Mouse (Mus musculus) hindbrain, embryonic 16.5 days (tissue): ENCODE results near the gene Serpinc1. TPM values are rescaled to one million over a fixed set of nuclear protein-coding genes. Genes with fewer than 3 reads are reported as not detected.

Source experiments
- ATAC-seq: fragments of 200-750 bp; cut with Nextera tagmentation; 2 replicates; pipeline ENCODE4 v1.8.0; 2017; ENCODE audit warnings: moderate TSS enrichment, moderate library complexity
- H3K27ac ChIP-seq: fragments of 300-500 bp; sonication (generic); 2 replicates; pipeline ENCODE4 v1.5.1; 2014; ENCODE audit warnings: low read depth, mild to moderate bottlenecking, control low read depth, low read length, moderate library complexity
- H3K27me3 ChIP-seq: fragments of 300-500 bp; sonication (generic); replicated peaks from 2 replicates; pipeline ENCODE4 v1.6.1; 2014; ENCODE audit warnings: low read length; ENCODE audit not compliant: control insufficient read depth, insufficient read depth
- H3K36me3 ChIP-seq: fragments of 300-500 bp; sonication (generic); 2 replicates; pipeline ENCODE4 v1.6.1; 2014; ENCODE audit warnings: mild to moderate bottlenecking, low read length, moderate library complexity, mixed read lengths; ENCODE audit not compliant: control insufficient read depth, insufficient read depth
- H3K4me1 ChIP-seq: fragments of 300-500 bp; sonication (generic); 2 replicates; pipeline ENCODE4 v1.6.1; 2014; ENCODE audit warnings: low read depth, low read length; ENCODE audit not compliant: control insufficient read depth, insufficient read depth
- H3K4me2 ChIP-seq: fragments of 300-500 bp; sonication (generic); 2 replicates; pipeline ENCODE4 v1.6.1; 2014; ENCODE audit warnings: mild to moderate bottlenecking, low read length, control low read depth, moderate library complexity
- H3K4me3 ChIP-seq: fragments of 300-500 bp; sonication (generic); 2 replicates; pipeline ENCODE4 v1.5.1; 2014; ENCODE audit warnings: mild to moderate bottlenecking, low read length, control low read depth, moderate library complexity
- H3K9ac ChIP-seq: fragments of 300-500 bp; sonication (generic); 2 replicates; pipeline ENCODE4 v1.6.1; 2014; ENCODE audit warnings: low read depth, mild to moderate bottlenecking, control low read depth, low read length, moderate library complexity
- H3K9me3 ChIP-seq: fragments of 300-500 bp; sonication (generic); 2 replicates; pipeline ENCODE4 v1.6.1; 2014; ENCODE audit warnings: mild to moderate bottlenecking, low read length, moderate library complexity; ENCODE audit not compliant: control insufficient read depth
- whole genome bisulfite sequencing: fragments of 180-500 bp; shearing (Covaris S2); extraction: QIAGEN DNeasy Blood & Tissue Kit; methylation state at CpG from one replicate; pipeline ENCODE4 v1.1.7; 2014; 5-methylcytosine and 5-hydroxymethylcytosine counted together
- polyA plus RNA-seq: library from polyadenylated mRNA; unstranded; fragments of >200 nt; fragmentation: Nextera tagmentation; extraction: Ambion mirVana; gene quantifications from 2 replicates; pipeline ENCODE4 v1.2.1, GENCODE M21; 2015

The Serpinc1 gene
- polyA plus RNA-seq, 1 experiment from 2014 or later, result 3.1 TPM

- Histone ChIP-seq H3K27me3 (no peaks in the 10 kb centered on the region), H3K4me1 (peaks cover 11% of the 10 kb centered on the region), H3K36me3 (peaks cover 8% of the 10 kb centered on the region), H3K4me3 (no peak overlapping the region), H3K9me3 (no peaks in the 10 kb centered on the region), H3K27ac (no peak overlapping the region), H3K9ac (no peak overlapping the region), H3K4me2 (no peak overlapping the region)
- no peak for ATAC-seq
- 95% methylated on average over 9 of the region's 9 CpGs for WGBS
These were observed 53.5 kb downstream of the Serpinc1 start for GRCm38 (mm10) chr1:161031881-161032280.

- peaks cover 14% of the 10 kb centered on the region for H3K4me1 ChIP-seq
- H3K9me3 ChIP-seq, result no peaks in the 10 kb centered on the region
- no peaks in the 10 kb centered on the region for H3K27me3 ChIP-seq
- H3K9ac ChIP-seq, result no peak overlapping the region
- no peak overlapping the region for H3K4me3 ChIP-seq
- H3K4me2 ChIP-seq, result no peak overlapping the region
- peaks cover 8% of the 10 kb centered on the region for H3K36me3 ChIP-seq
- no peak overlapping the region for H3K27ac ChIP-seq
- ATAC-seq, result no peak
- 94% methylated on average over 7 of the region's 7 CpGs for WGBS
These were observed 54.0 kb downstream of the Serpinc1 start for GRCm38 (mm10) chr1:161032345-161032744.

- WGBS, result 1% methylated on average over 21 of the region's 21 CpGs
- Histone ChIP-seq H3K4me1 (peaks cover 25% of the 10 kb centered on the region), H3K27me3 (no peaks in the 10 kb centered on the region), H3K4me2 (peak overlapping the region; percentile 66), H3K36me3 (peaks cover 16% of the 10 kb centered on the region), H3K27ac (peak overlapping the region; percentile 94), H3K4me3 (peak overlapping the region; percentile 79), H3K9ac (peak overlapping the region; percentile 97), H3K9me3 (no peaks in the 10 kb centered on the region)
- ATAC-seq, result no peak
These were observed 55.6 kb downstream of the Serpinc1 start for GRCm38 (mm10) chr1:161033856-161034434.

- peak within 1 kb of the TSS; percentile 79 for H3K4me3 ChIP-seq
- ATAC-seq, result peak; percentile 96
- peak within 1 kb of the TSS; percentile 78 for H3K4me2 ChIP-seq
- no peaks in the 10 kb centered on the region for H3K9me3 ChIP-seq
- no peaks in the 10 kb centered on the region for H3K27me3 ChIP-seq
- peaks cover 28% of the 10 kb centered on the region for H3K4me1 ChIP-seq
- WGBS, result under 1% methylated on average over 54 of the region's 76 CpGs
- peak within 1 kb of the TSS; percentile 97 for H3K9ac ChIP-seq
- H3K27ac ChIP-seq, result peak within 1 kb of the TSS; percentile 94
- H3K36me3 ChIP-seq, result peaks cover 20% of the 10 kb centered on the region
These were observed 56.3 kb downstream of the Serpinc1 start, which contains the start of gene Zbtb37 for GRCm38 (mm10) chr1:161034435-161035280. Gene Zbtb37 (minus strand): TSS chr1:161034849.

- Histone ChIP-seq H3K27me3 (no peaks in the 10 kb centered on the region), H3K4me3 (peak overlapping the region; percentile 79), H3K27ac (peak overlapping the region; percentile 94), H3K9me3 (no peaks in the 10 kb centered on the region), H3K4me1 (peaks cover 28% of the 10 kb centered on the region), H3K9ac (peak overlapping the region; percentile 94), H3K36me3 (peaks cover 22% of the 10 kb centered on the region), H3K4me2 (peak overlapping the region; percentile 78)
- under 1% methylated on average over 14 of the region's 14 CpGs for WGBS
- ATAC-seq, result peak; percentile 49
These were observed 56.9 kb downstream of the Serpinc1 start for GRCm38 (mm10) chr1:161035281-161035785.

GRCm38 (mm10) chr1:161035786-161036404 lies 57.5 kb downstream of the Serpinc1 start:
- Histone ChIP-seq H3K27me3 (no peaks in the 10 kb centered on the region), H3K9me3 (no peaks in the 10 kb centered on the region), H3K27ac (peak overlapping the region; percentile 94), H3K4me3 (peak overlapping the region; percentile 79), H3K4me1 (peaks cover 28% of the 10 kb centered on the region), H3K36me3 (peaks cover 22% of the 10 kb centered on the region), H3K4me2 (peak overlapping the region; percentile 78), H3K9ac (peak overlapping the region; percentile 94)
- WGBS, result 0% methylated on average over 6 of the region's 6 CpGs
- ATAC-seq, result no peak

GRCm38 (mm10) chr1:161036411-161036841 lies 58.0 kb downstream of the Serpinc1 start:
- Histone ChIP-seq H3K4me1 (peaks cover 28% of the 10 kb centered on the region), H3K36me3 (peaks cover 18% of the 10 kb centered on the region), H3K4me3 (peak overlapping the region; percentile 79), H3K9ac (peak overlapping the region; percentile 94), H3K27ac (peak overlapping the region; percentile 94), H3K4me2 (peak overlapping the region; percentile 78), H3K27me3 (no peaks in the 10 kb centered on the region), H3K9me3 (no peaks in the 10 kb centered on the region)
- WGBS, result under 1% methylated on average over 5 of the region's 5 CpGs
- ATAC-seq, result no peak

GRCm38 (mm10) chr1:161037026-161037425 lies 58.6 kb downstream of the Serpinc1 start:
- H3K36me3 ChIP-seq, result peaks cover 20% of the 10 kb centered on the region

More at GRCm38 (mm10) chr1:161037026-161037425, 58.6 kb downstream of the Serpinc1 start:
- Histone ChIP-seq H3K4me3 (peak overlapping the region; percentile 79), H3K27ac (no peak overlapping the region), H3K4me2 (peak overlapping the region; percentile 78), H3K9ac (peak overlapping the region; percentile 94; the same call in 1 of the 2 replicates), H3K9me3 (no peaks in the 10 kb centered on the region), H3K27me3 (no peaks in the 10 kb centered on the region), H3K4me1 (peaks cover 28% of the 10 kb centered on the region)
- WGBS, result 3% methylated on average over 1 of the region's 1 CpGs
- ATAC-seq, result no peak
